Mouse (Mus musculus): Measurements from ENCODE around the gene Usp5.

- TF ChIP-seq CTCF (IDR thresholded peaks at IDR 0.05; ENCODE audit: borderline replicate concordance, extremely low read depth, insufficient read depth, insufficient read length) (no peak), POLR2A (IDR thresholded peaks at IDR 0.05; ENCODE audit: borderline replicate concordance, extremely low read depth, insufficient read depth, insufficient read length, poor library complexity, severe bottlenecking) (no peak)
Measured at GRCm38 (mm10) chr6:124811701-124812560, 17.4 kb downstream of the Usp5 start.

Measured in brain, embryonic 14.5 days (tissue).